Mouse (Mus musculus) gastrocnemius, postnatal 25 days (tissue): Measurements from ENCODE around the gene Vmn1r119. TPM values are rescaled to one million over a fixed set of nuclear protein-coding genes. Genes with fewer than 3 reads are reported as not detected.
"Not testable (repeated sequence)": the region's sequence is repeated elsewhere in the genome, so short reads cannot be mapped to it uniquely, and the experiment has no call there.

Experiments used
- DNase-seq: peaks from one replicate; pipeline ENCODE4 v3.0.0; 2022
- long read RNA-seq, 2 experiments: library from polyadenylated mRNA; stranded (forward); transcript quantifications; one replicate each; pipeline ENCODE4 v2.0.0; 2021
- total RNA-seq, 2 experiments: library from RNA; stranded (reverse); gene quantifications; 1 replicate in 1 of 2; 2 replicates in 1 of 2; pipeline ENCODE4 v1.2.3; 2021

Gene Vmn1r119
- total RNA-seq = not detected
- long read RNA-seq, experiment 1 = 0 reads
- long read RNA-seq, experiment 2 = 0 reads

DNA sequence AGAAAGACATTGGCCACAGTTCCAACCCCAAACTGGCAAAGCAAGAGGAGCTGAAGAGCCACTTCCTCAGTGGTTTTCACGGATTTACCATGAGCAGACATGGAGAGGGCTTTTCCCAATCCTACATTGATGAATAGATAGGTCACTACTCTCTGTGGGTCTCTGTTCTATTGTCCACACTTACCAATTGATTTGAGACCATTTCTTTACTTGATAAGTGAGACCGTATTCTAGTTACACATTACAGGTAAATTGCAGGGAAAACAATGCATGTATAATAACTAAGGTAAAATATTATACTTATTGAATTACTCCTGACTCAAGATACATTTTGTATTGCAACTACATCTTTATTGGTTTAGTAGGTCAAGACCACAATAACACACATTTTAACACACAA lies at the start of gene Vmn1r119:
TSS of gene Vmn1r119 (minus strand) at position 101 of the 400 bp plus-strand sequence.
- DNase-seq = not testable (repeated sequence)

DNA sequence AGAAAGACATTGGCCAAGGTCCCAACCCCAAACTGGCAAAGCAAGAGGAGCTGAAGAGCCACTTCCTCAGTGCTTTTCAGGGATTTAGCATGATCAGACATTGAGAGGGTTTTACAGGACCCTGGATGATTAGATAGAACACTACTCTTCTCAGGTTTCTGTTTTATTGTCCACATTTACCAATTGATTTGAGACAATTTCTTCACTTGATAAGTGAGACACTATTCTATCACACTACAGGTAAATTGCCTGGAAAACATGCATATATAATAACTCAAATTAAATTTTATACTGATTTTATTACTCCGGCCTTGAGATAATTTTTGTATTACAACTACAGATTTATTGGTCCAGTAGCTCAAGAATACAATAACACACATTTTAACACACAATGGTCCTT lies 41.4 kb upstream of the Vmn1r119 start, which contains the start of gene Vmn1r120:
TSS of gene Vmn1r120 (minus strand) at position 101 of the 400 bp plus-strand sequence.
- DNase-seq = not testable (repeated sequence)

Other genes with a start within 250 kb of the Vmn1r119 start
- gene Vmn1r112, start 241.3 kb downstream of the Vmn1r119 start, total RNA-seq = not detected
- gene Vmn1r113, start 225.2 kb downstream of the Vmn1r119 start, total RNA-seq = not detected
- gene Vmn1r114, start 200.3 kb downstream of the Vmn1r119 start, total RNA-seq = not detected
- not detected for gene Vmn1r115, start 167.5 kb downstream of the Vmn1r119 start, total RNA-seq
- not detected for gene Vmn1r116, start 140.2 kb downstream of the Vmn1r119 start, total RNA-seq
- not detected for gene Vmn1r117, start 128.3 kb downstream of the Vmn1r119 start, total RNA-seq
- gene Vmn1r118, start 100.1 kb downstream of the Vmn1r119 start, total RNA-seq = not detected
- not detected for gene Vmn1r120, start 41.3 kb upstream of the Vmn1r119 start, total RNA-seq
- gene Vmn1r121, start 86.1 kb upstream of the Vmn1r119 start, total RNA-seq = not detected
- gene Vmn1r122, start 121.7 kb upstream of the Vmn1r119 start, total RNA-seq = not detected
- not detected for gene Vmn1r123, start 149.7 kb upstream of the Vmn1r119 start, total RNA-seq
- not detected for gene Gm5157, start 178.0 kb upstream of the Vmn1r119 start, total RNA-seq
- not detected for gene Vmn1r124, start 248.2 kb upstream of the Vmn1r119 start, total RNA-seq